Mouse (Mus musculus) cerebral cortex, adult 2 months (tissue): ENCODE measurements around the gene Chrdl2.

Experiments
- WGBS: fragments of 180-500 bp; shearing (Covaris S2); methylation state at CpG from one replicate; pipeline ENCODE4 v1.1.7; 2018; 5-methylcytosine and 5-hydroxymethylcytosine counted together

The Chrdl2 gene

GRCm38 (mm10) chr7:100036050-100036449 is 30.1 kb downstream of the Chrdl2 start:
- WGBS, result 76% methylated on average over 7 of the region's 7 CpGs

GRCm38 (mm10) chr7:100036495-100036894 is 30.5 kb downstream of the Chrdl2 start:
- WGBS, result 76% methylated on average over 3 of the region's 3 CpGs

- 15% methylated on average over 31 of the region's 31 CpGs for WGBS
Observed at GRCm38 (mm10) chr7:100042120-100042519, 36.1 kb downstream of the Chrdl2 start.

- WGBS, result 94% methylated on average over 5 of the region's 5 CpGs
Observed at GRCm38 (mm10) chr7:100043096-100043495, 37.1 kb downstream of the Chrdl2 start.

GRCm38 (mm10) chr7:100043605-100044031 is 37.6 kb downstream of the Chrdl2 start:
- WGBS, result 42% methylated on average over 4 of the region's 4 CpGs

- WGBS, result 58% methylated on average over 2 of the region's 2 CpGs
Observed at GRCm38 (mm10) chr7:100046486-100046885, 40.5 kb downstream of the Chrdl2 start.

GRCm38 (mm10) chr7:100051904-100052303 is 45.9 kb downstream of the Chrdl2 start:
- 75% methylated on average over 4 of the region's 4 CpGs for WGBS

GRCm38 (mm10) chr7:100052991-100053390 is 47.0 kb downstream of the Chrdl2 start:
- WGBS, result 96% methylated on average over 2 of the region's 2 CpGs

- 64% methylated on average over 2 of the region's 2 CpGs for WGBS
Observed at GRCm38 (mm10) chr7:100073959-100074358, 68.0 kb downstream of the Chrdl2 start.

- WGBS, result 90% methylated on average over 5 of the region's 5 CpGs
Observed at GRCm38 (mm10) chr7:100076296-100076695, 70.3 kb downstream of the Chrdl2 start.

- WGBS, result 98% methylated on average over 4 of the region's 4 CpGs
Observed at GRCm38 (mm10) chr7:100077071-100077470, 71.1 kb downstream of the Chrdl2 start.

GRCm38 (mm10) chr7:100080087-100080781 is 74.3 kb downstream of the Chrdl2 start:
- 70% methylated on average over 12 of the region's 12 CpGs for WGBS

- WGBS, result 85% methylated on average over 6 of the region's 6 CpGs
Observed at GRCm38 (mm10) chr7:100082836-100083235, 76.9 kb downstream of the Chrdl2 start.

GRCm38 (mm10) chr7:100083812-100084211 is 77.8 kb downstream of the Chrdl2 start:
- WGBS, result 77% methylated on average over 6 of the region's 6 CpGs
